Mouse (Mus musculus): ENCODE measurements around the gene Jph2. TPM values are rescaled to one million over a fixed set of nuclear protein-coding genes. Genes with fewer than 3 reads are reported as not detected.

Gene Jph2
- polyA plus RNA-seq, 1 experiment, result 20.6 TPM

GRCm38 (mm10) chr2:163437800-163438199, 40.0 kb upstream of the Jph2 start:
- TF ChIP-seq CTCF (IDR thresholded peaks at IDR 0.05; ENCODE audit: extremely low read depth, insufficient read length, insufficient replicate concordance, low read depth, low read length) (no peak), POLR2A (IDR thresholded peaks at IDR 0.05; ENCODE audit: low read depth, low read length) (no peak)
- Histone ChIP-seq H3K27ac (ENCODE audit: insufficient read depth, low read depth, low read length) (no peak overlapping the region), H3K4me3 (ENCODE audit: low read depth, low read length) (no peak overlapping the region), H3K4me1 (ENCODE audit: control insufficient read depth, insufficient read depth, insufficient read length, low read length) (peaks cover 10% of the 10 kb centered on the region), H3K27me3 (ENCODE audit: control insufficient read depth, insufficient read depth, low read length) (peaks cover 20% of the 10 kb centered on the region), H3K36me3 (ENCODE audit: control insufficient read depth, insufficient read depth, low read length) (no peaks in the 10 kb centered on the region)
- WGBS, result 50% methylated on average over 4 of the region's 4 CpGs

- Histone ChIP-seq H3K4me3 (ENCODE audit: low read depth, low read length) (no peak overlapping the region), H3K27me3 (ENCODE audit: control insufficient read depth, insufficient read depth, low read length) (peaks cover 11% of the 10 kb centered on the region), H3K4me1 (ENCODE audit: control insufficient read depth, insufficient read depth, insufficient read length, low read length) (peaks cover 10% of the 10 kb centered on the region), H3K36me3 (ENCODE audit: control insufficient read depth, insufficient read depth, low read length) (no peaks in the 10 kb centered on the region), H3K27ac (ENCODE audit: insufficient read depth, low read depth, low read length) (no peak overlapping the region)
- WGBS, result 9% methylated on average over 4 of the region's 4 CpGs
- no peak for TF ChIP-seq POLR2A (IDR thresholded peaks at IDR 0.05; ENCODE audit: low read depth, low read length)
- no peak for TF ChIP-seq CTCF (IDR thresholded peaks at IDR 0.05; ENCODE audit: extremely low read depth, insufficient read length, insufficient replicate concordance, low read depth, low read length)
Measured at GRCm38 (mm10) chr2:163433971-163434370, 36.2 kb upstream of the Jph2 start.

DNA sequence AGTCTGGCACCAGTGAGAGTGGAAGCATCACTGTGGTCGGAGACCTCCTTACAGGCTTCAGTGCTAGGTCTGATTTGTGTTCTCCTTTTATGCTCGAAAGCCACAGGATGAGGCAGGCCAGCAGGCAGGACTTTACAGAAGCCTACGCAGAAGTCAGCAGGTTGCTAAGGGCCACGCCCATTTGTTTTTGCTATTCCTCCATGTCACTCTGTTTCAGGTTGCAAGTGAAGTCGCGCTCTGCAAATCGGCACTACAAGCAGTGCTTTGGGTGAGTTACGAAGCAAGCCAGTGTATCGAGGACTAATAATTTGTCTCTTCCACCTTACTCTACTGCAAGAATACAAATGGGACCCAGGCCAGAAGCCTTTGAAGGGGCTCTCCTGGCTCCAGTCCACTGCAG, 33.5 kb upstream of the Jph2 start:
- Histone ChIP-seq H3K27ac (ENCODE audit: insufficient read depth, low read depth, low read length) (no peak overlapping the region), H3K27me3 (ENCODE audit: control insufficient read depth, insufficient read depth, low read length) (no peaks in the 10 kb centered on the region), H3K4me1 (ENCODE audit: control insufficient read depth, insufficient read depth, insufficient read length, low read length) (peaks cover 5% of the 10 kb centered on the region; the same call in 1 of the 2 replicates), H3K4me3 (ENCODE audit: low read depth, low read length) (no peak overlapping the region), H3K36me3 (ENCODE audit: control insufficient read depth, insufficient read depth, low read length) (no peaks in the 10 kb centered on the region)
- TF ChIP-seq CTCF (IDR thresholded peaks at IDR 0.05; ENCODE audit: extremely low read depth, insufficient read length, insufficient replicate concordance, low read depth, low read length), result no peak
- no peak for TF ChIP-seq POLR2A (IDR thresholded peaks at IDR 0.05; ENCODE audit: low read depth, low read length)
- WGBS, result 85% methylated on average over 9 of the region's 9 CpGs

DNA sequence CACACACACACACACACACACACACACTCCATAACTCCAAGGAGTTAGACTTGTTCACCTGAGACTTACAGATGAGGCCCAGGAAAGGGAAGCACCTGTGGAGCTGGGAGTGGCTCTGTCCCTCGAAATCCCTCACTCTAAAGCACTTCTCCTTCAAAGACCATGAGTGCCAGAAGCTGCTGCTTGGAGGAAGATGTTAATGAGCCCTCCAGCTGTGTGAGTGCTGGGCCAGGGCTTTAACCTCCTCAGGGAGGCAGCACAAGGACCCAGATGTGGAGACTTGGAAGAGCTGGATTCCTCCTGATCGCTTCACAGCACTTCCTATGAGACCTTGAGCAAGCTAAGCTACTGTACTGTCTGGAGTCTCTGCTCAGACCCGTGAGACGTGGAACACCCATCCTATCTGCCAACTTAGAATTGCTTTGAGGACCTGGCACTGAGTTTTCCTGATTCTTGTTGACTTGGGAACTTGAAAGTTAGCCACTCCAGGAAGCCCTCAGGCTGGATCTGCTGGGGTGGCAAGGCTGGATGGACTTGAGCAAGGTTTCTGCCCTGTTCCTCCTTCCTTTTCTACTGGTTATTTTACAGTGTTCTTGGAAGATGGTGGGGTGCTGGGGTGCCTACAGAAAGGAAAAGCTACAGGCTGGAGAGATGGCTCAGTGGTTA, 30.7 kb upstream of the Jph2 start:
- Histone ChIP-seq H3K27ac (ENCODE audit: insufficient read depth, low read depth, low read length) (no peak overlapping the region), H3K4me1 (ENCODE audit: control insufficient read depth, insufficient read depth, insufficient read length, low read length) (peaks cover 8% of the 10 kb centered on the region; the same call in 1 of the 2 replicates), H3K27me3 (ENCODE audit: control insufficient read depth, insufficient read depth, low read length) (no peaks in the 10 kb centered on the region), H3K4me3 (ENCODE audit: low read depth, low read length) (no peak overlapping the region), H3K36me3 (ENCODE audit: control insufficient read depth, insufficient read depth, low read length) (no peaks in the 10 kb centered on the region)
- 50% methylated on average over 4 of the region's 4 CpGs for WGBS
- TF ChIP-seq POLR2A (IDR thresholded peaks at IDR 0.05; ENCODE audit: low read depth, low read length) (no peak), CTCF (IDR thresholded peaks at IDR 0.05; ENCODE audit: extremely low read depth, insufficient read length, insufficient replicate concordance, low read depth, low read length) (no peak)

DNA sequence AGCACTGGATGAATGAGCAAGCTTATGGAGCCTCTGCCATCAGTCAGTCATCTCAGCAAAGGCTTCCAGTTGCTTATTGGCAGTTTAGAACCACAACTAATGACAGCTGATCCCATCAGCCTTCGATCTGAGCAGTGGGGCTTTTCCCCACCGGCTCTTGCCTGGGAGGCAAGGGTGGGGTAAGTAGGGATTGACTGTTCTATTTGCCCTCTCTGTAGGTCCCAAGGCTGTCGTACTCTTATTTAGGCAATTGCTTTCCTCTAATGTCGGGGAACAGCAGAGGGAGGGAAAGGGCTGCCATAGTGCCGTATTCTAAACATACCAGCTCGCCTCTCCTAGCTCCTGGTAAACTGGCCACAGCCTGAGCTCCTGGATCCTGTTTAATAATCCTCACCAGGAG, 26.8 kb upstream of the Jph2 start, which contains the start of gene Oser1:
Gene Oser1 (minus strand): TSS at position 101 of the 400 bp plus-strand sequence.
- H3K4me1 ChIP-seq (ENCODE audit: control insufficient read depth, insufficient read depth, insufficient read length, low read length), result peaks cover 24% of the 10 kb centered on the region
- WGBS, result 86% methylated on average over 6 of the region's 6 CpGs
- no peak within 1 kb of the TSS for H3K4me3 ChIP-seq (ENCODE audit: low read depth, low read length)
- peak within 1 kb of the TSS; percentile 94 for H3K27ac ChIP-seq (ENCODE audit: insufficient read depth, low read depth, low read length)
- no peak for TF ChIP-seq POLR2A (IDR thresholded peaks at IDR 0.05; ENCODE audit: low read depth, low read length)
- TF ChIP-seq CTCF (IDR thresholded peaks at IDR 0.05; ENCODE audit: extremely low read depth, insufficient read length, insufficient replicate concordance, low read depth, low read length), result no peak
- H3K36me3 ChIP-seq (ENCODE audit: control insufficient read depth, insufficient read depth, low read length), result peaks cover 2% of the 10 kb centered on the region; the same call in 1 of the 2 replicates
- no peaks in the 10 kb centered on the region for H3K27me3 ChIP-seq (ENCODE audit: control insufficient read depth, insufficient read depth, low read length)

GRCm38 (mm10) chr2:163422895-163423660, 25.3 kb upstream of the Jph2 start:
- 23% methylated on average over 9 of the region's 9 CpGs for WGBS
- peak overlapping the region; percentile 34 for H3K4me3 ChIP-seq (ENCODE audit: low read depth, low read length)
- H3K4me1 ChIP-seq (ENCODE audit: control insufficient read depth, insufficient read depth, insufficient read length, low read length), result peaks cover 26% of the 10 kb centered on the region
- TF ChIP-seq CTCF (IDR thresholded peaks at IDR 0.05; ENCODE audit: extremely low read depth, insufficient read length, insufficient replicate concordance, low read depth, low read length) (no peak), POLR2A (IDR thresholded peaks at IDR 0.05; ENCODE audit: low read depth, low read length) (0 out of 2 replicates have a peak, but pooled peaks have one; percentile 37)
- peak overlapping the region; percentile 94 for H3K27ac ChIP-seq (ENCODE audit: insufficient read depth, low read depth, low read length)
- H3K36me3 ChIP-seq (ENCODE audit: control insufficient read depth, insufficient read depth, low read length), result peaks cover 2% of the 10 kb centered on the region; the same call in 1 of the 2 replicates
- H3K27me3 ChIP-seq (ENCODE audit: control insufficient read depth, insufficient read depth, low read length), result no peaks in the 10 kb centered on the region

GRCm38 (mm10) chr2:163420366-163420886, 22.6 kb upstream of the Jph2 start:
- TF ChIP-seq CTCF (IDR thresholded peaks at IDR 0.05; ENCODE audit: extremely low read depth, insufficient read length, insufficient replicate concordance, low read depth, low read length) (no peak), POLR2A (IDR thresholded peaks at IDR 0.05; ENCODE audit: low read depth, low read length) (no peak)
- peak overlapping the region; percentile 83 for H3K4me3 ChIP-seq (ENCODE audit: low read depth, low read length)
- H3K27me3 ChIP-seq (ENCODE audit: control insufficient read depth, insufficient read depth, low read length), result no peaks in the 10 kb centered on the region
- 18% methylated on average over 10 of the region's 10 CpGs for WGBS
- H3K36me3 ChIP-seq (ENCODE audit: control insufficient read depth, insufficient read depth, low read length), result peaks cover 2% of the 10 kb centered on the region; the same call in 1 of the 2 replicates
- H3K4me1 ChIP-seq (ENCODE audit: control insufficient read depth, insufficient read depth, insufficient read length, low read length), result peaks cover 32% of the 10 kb centered on the region
- 0 out of 2 replicates have a peak overlapping the region, but pooled peaks have one; percentile 69 for H3K27ac ChIP-seq (ENCODE audit: insufficient read depth, low read depth, low read length)
